Mouse (Mus musculus) myocyte (in vitro differentiated cells): ENCODE measurements around the gene Triml1. TPM values are rescaled to one million over a fixed set of nuclear protein-coding genes. Genes with fewer than 3 reads are reported as not detected.

ENCODE experiments used
- H3K27me3 ChIP-seq: one replicate; pipeline ENCODE4 v1.6.1; 2011; ENCODE audit not compliant: control insufficient read depth, insufficient read depth, insufficient read length
- H3K36me3 ChIP-seq: one replicate; pipeline ENCODE4 v1.6.1; 2011; ENCODE audit not compliant: control insufficient read depth, insufficient read depth
- H3K4me2 ChIP-seq: one replicate; pipeline ENCODE4 v1.6.1; 2011; ENCODE audit warnings: low read depth, control low read depth
- H3K4me3 ChIP-seq: one replicate; pipeline ENCODE4 v1.5.1; 2011; ENCODE audit warnings: mild to moderate bottlenecking, control low read depth, moderate library complexity
- H3K79me2 ChIP-seq: one replicate; pipeline ENCODE4 v1.6.1; 2011; ENCODE audit not compliant: control insufficient read depth, insufficient read depth
- H3ac ChIP-seq: one replicate; pipeline ENCODE4 v1.6.1; 2011; ENCODE audit not compliant: control insufficient read depth, insufficient read length
- CEBPB ChIP-seq: IDR thresholded peaks from 2 replicates; pipeline ENCODE4 v1.6.1; 2011; ENCODE audit warnings: mild to moderate bottlenecking, moderate library complexity; ENCODE audit not compliant: poor library complexity, insufficient read depth, severe bottlenecking
- E2F4 ChIP-seq: IDR thresholded peaks from one replicate; pipeline ENCODE4 v1.6.1; 2011; ENCODE audit warnings: mild to moderate bottlenecking, control low read depth, moderate library complexity; ENCODE audit not compliant: insufficient read depth
- MAX ChIP-seq: IDR thresholded peaks from one replicate; pipeline ENCODE4 v1.6.1; 2011; ENCODE audit warnings: low read depth, mild to moderate bottlenecking, control low read depth
- MYOD1 ChIP-seq, 3 experiments: IDR thresholded peaks; one replicate each; pipeline ENCODE4 v1.6.1; 2011; ENCODE audit warnings: control low read depth in 2 of 3, low read depth in 2 of 3, mild to moderate bottlenecking in 2 of 3, moderate library complexity in 1 of 3; ENCODE audit not compliant: insufficient read length in 2 of 3, control insufficient read depth in 1 of 3
- MYOG ChIP-seq, 3 experiments: IDR thresholded peaks; one replicate each; pipeline ENCODE4 v1.6.1; 2011; ENCODE audit warnings: control low read depth in 2 of 3, low read depth in 2 of 3, mild to moderate bottlenecking in 2 of 3; ENCODE audit not compliant: insufficient read length in 2 of 3, control insufficient read depth in 1 of 3, insufficient read depth in 1 of 3
- POLR2A ChIP-seq: IDR thresholded peaks from one replicate; pipeline ENCODE4 v1.6.1; 2011; ENCODE audit warnings: low read depth, mild to moderate bottlenecking, control low read depth, moderate library complexity; ENCODE audit not compliant: insufficient read length
- POLR2AphosphoS2 ChIP-seq: IDR thresholded peaks from one replicate; pipeline ENCODE4 v1.6.1; 2011; ENCODE audit warnings: low read depth, control low read depth; ENCODE audit not compliant: insufficient read length
- REST ChIP-seq: IDR thresholded peaks from one replicate; pipeline ENCODE4 v1.6.1; 2011; ENCODE audit warnings: mild to moderate bottlenecking, control low read depth, moderate library complexity; ENCODE audit not compliant: insufficient read depth, insufficient read length
- SRF ChIP-seq: IDR thresholded peaks from one replicate; pipeline ENCODE4 v1.6.1; 2011; ENCODE audit warnings: low read depth; ENCODE audit not compliant: control insufficient read depth, insufficient read length
- TCF12 ChIP-seq: IDR thresholded peaks from one replicate; pipeline ENCODE4 v1.6.1; 2011; ENCODE audit warnings: mild to moderate bottlenecking, control low read depth; ENCODE audit not compliant: poor library complexity, insufficient read depth, severe bottlenecking
- TCF3 ChIP-seq: IDR thresholded peaks from one replicate; pipeline ENCODE4 v1.6.1; 2011; ENCODE audit warnings: low read depth, control low read depth; ENCODE audit not compliant: insufficient read length
- USF1 ChIP-seq: IDR thresholded peaks from one replicate; pipeline ENCODE4 v1.6.1; 2011; ENCODE audit warnings: low read depth, mild to moderate bottlenecking, control low read depth, moderate library complexity
- polyA plus RNA-seq: library from polyadenylated mRNA; unstranded; fragments of >200 nt; fragmentation: generic; extraction: Trizol; gene quantifications from one replicate; pipeline ENCODE4 v1.2.1, GENCODE M21; 2012; ENCODE audit warnings: missing spikeins

The Triml1 gene
- polyA plus RNA-seq, 1 experiment = not detected

DNA sequence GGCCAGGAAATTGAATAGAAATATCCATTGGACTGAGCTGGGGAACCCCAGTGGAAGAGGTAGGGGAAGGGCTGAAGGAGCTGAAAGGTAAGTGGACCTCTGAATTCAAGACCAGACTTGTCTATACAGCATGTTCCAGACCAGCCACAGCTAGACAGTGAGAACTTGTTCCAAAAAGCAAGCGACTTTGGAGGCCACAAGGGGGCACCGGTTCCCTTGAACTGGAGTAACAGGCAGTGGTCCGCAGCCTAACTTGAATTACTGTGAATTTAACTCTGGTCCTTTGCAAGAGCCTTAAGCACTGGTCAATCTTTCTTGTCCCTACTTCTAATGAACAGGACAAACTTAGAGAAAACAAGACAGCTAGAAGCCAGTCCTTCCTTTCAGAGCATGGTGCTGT lies 37.0 kb upstream of the Triml1 start:
- Histone ChIP-seq H3K79me2 (no peaks in the 10 kb centered on the region), H3K36me3 (no peaks in the 10 kb centered on the region), H3K4me2 (no peak overlapping the region), H3ac (no peak overlapping the region), H3K4me3 (no peak overlapping the region), H3K27me3 (no peaks in the 10 kb centered on the region)
- no peak for TF ChIP-seq TCF12
- TF ChIP-seq CEBPB = no peak
- no peak for TF ChIP-seq POLR2AphosphoS2
- no peak for TF ChIP-seq MYOG (IDR thresholded peaks at IDR 0.05; ENCODE audit: control insufficient read depth in 1 of 3, insufficient read depth in 1 of 3, insufficient read length in 2 of 3, low read depth in 2 of 3)
- no peak for TF ChIP-seq MAX
- no peak for TF ChIP-seq TCF3
- no peak for TF ChIP-seq POLR2A
- no peak for TF ChIP-seq REST
- TF ChIP-seq MYOD1 (IDR thresholded peaks at IDR 0.05; ENCODE audit: control insufficient read depth in 1 of 3, insufficient read length in 2 of 3, low read depth in 2 of 3) = no peak
- no peak for TF ChIP-seq E2F4
- TF ChIP-seq USF1 = no peak
- TF ChIP-seq SRF = no peak

DNA sequence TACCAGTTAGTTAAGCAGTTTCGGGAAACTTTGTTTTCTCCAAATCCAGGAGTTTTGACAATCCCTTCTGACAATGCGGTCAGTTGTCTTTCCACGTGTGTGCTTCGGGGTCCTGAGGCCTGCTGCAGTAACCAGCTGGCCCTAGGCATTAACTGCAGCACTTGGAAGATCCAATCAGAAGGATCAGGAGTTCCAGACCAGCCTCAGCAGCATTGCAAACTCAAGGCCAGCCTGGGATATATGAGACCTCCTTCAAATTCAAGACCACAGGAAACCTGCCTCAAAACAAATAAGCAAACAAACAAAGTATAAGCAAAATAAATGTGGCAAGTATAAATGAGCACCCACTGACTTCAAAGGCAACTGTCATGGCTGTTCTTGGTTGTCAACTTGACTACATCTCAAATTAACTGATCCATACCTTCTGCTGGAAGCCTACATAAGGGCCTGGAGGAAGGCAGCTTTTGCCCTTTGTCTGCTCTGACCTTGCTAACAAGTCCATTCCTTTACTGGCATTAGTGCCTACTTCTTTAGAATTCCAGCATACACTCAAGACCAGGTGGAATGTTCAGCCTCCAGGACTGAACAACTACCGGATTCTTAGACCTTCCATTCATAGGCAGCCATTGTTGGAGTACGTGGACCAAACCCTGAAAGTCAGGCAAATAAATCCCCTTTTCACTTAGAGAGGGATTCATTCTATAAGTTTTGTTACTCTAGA lies 35.6 kb upstream of the Triml1 start:
- H3K36me3 ChIP-seq = no peaks in the 10 kb centered on the region
- no peak overlapping the region for H3ac ChIP-seq
- H3K27me3 ChIP-seq = no peaks in the 10 kb centered on the region
- TF ChIP-seq CEBPB (no peak), SRF (no peak), POLR2A (no peak), E2F4 (no peak)
- no peak overlapping the region for H3K4me2 ChIP-seq
- H3K4me3 ChIP-seq = no peak overlapping the region
- no peaks in the 10 kb centered on the region for H3K79me2 ChIP-seq

DNA sequence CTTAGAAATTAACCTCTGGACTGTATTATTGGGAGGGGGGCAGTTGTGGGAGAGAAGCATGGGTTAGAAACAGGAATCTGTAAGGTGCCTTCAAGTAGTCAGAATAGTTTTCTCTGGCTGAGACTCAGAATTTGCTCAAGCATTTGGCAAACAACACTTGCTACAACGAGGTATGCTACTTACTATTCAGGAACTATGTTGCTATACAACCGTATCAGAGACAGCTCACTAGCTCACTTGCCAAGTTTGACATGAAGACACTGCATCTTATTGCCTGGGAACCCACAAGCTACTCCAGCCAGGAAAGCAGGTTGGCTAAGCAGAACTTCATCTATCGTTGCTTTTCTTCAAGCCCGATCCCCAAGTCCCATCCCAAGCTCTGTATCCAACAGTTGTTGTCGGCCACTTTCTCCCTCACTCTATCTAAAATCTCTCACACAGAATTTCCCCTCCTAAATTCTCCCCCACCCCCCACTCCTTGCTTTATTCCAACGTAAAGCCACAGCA lies 28.0 kb upstream of the Triml1 start:
- no peak for TF ChIP-seq MYOG (IDR thresholded peaks at IDR 0.05; ENCODE audit: control insufficient read depth in 1 of 3, insufficient read depth in 1 of 3, insufficient read length in 2 of 3, low read depth in 2 of 3)
- no peak for TF ChIP-seq SRF
- TF ChIP-seq MAX = no peak
- TF ChIP-seq USF1 = no peak
- TF ChIP-seq TCF12 = no peak
- no peak for TF ChIP-seq REST
- TF ChIP-seq CEBPB = no peak
- no peak for TF ChIP-seq POLR2A
- TF ChIP-seq MYOD1 (IDR thresholded peaks at IDR 0.05; ENCODE audit: control insufficient read depth in 1 of 3, insufficient read length in 2 of 3, low read depth in 2 of 3) = no peak
- no peak for TF ChIP-seq TCF3
- no peak for TF ChIP-seq E2F4
- TF ChIP-seq POLR2AphosphoS2 = no peak
- Histone ChIP-seq H3K27me3 (no peaks in the 10 kb centered on the region), H3ac (no peak overlapping the region)

DNA sequence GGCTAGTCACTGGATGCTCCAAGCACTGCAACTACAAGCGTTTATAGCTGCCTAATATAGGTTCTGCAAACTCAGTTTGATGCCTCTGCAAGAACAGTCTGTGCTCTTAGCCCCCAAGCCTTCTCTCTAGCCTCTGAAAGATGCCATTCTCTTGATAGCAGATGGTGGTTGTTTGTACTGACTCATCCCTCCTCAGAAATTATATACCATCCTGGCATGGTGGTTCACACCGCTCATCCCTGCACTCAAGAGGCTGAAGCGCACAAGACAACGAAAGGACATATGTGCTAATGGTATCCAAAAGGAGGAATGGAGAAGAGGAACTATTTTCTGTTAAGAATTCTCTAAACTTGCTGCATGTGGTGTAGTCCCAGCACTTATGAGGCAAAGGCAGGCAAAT lies 26.8 kb upstream of the Triml1 start:
- H3ac ChIP-seq = no peak overlapping the region
- no peak overlapping the region for H3K4me3 ChIP-seq
- H3K79me2 ChIP-seq = no peaks in the 10 kb centered on the region
- TF ChIP-seq MAX (no peak), MYOD1 (IDR thresholded peaks at IDR 0.05; ENCODE audit: control insufficient read depth in 1 of 3, insufficient read length in 2 of 3, low read depth in 2 of 3) (no peak), REST (no peak), E2F4 (no peak), TCF3 (no peak), MYOG (IDR thresholded peaks at IDR 0.05; ENCODE audit: control insufficient read depth in 1 of 3, insufficient read depth in 1 of 3, insufficient read length in 2 of 3, low read depth in 2 of 3) (no peak), POLR2A (no peak), TCF12 (no peak), CEBPB (no peak), USF1 (no peak), POLR2AphosphoS2 (no peak), SRF (no peak)
- H3K27me3 ChIP-seq = no peaks in the 10 kb centered on the region
- no peaks in the 10 kb centered on the region for H3K36me3 ChIP-seq
- no peak overlapping the region for H3K4me2 ChIP-seq

More for the DNA sequence above, 28.0 kb upstream of the Triml1 start:
- H3K36me3 ChIP-seq = no peaks in the 10 kb centered on the region
- no peaks in the 10 kb centered on the region for H3K79me2 ChIP-seq
- no peak overlapping the region for H3K4me3 ChIP-seq
- H3K4me2 ChIP-seq = no peak overlapping the region
